Mouse (Mus musculus): ENCODE data around the gene Traf6.

DNA sequence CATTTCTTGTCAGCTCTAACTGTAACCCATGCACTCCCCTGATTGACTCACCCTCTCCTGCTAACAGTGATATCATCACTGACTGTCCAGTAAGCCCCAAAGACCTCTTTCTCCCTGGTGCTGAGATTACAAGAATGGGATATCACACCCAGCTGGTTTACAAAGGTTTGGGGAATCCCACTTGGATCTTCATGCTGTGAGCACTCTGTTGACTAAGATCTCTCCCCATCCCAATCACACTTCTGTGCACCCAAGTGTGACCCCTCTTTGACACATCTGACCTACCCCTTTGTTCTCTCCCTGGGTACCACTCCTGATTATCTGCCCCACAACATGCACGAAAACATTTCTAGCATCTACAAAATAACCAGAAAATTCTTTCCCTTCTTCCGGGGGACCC, 29.9 kb upstream of the Traf6 start:
- TF ChIP-seq EP300 (IDR thresholded peaks at IDR 0.05; ENCODE audit: insufficient read depth, low read depth, low read length) = no peak
- TF ChIP-seq CTCF (IDR thresholded peaks at IDR 0.05; ENCODE audit: low read depth, low read length) = no peak
